Mouse (Mus musculus) layer of hippocampus, adult 2 months (tissue): ENCODE data around the gene Dock8. TPM values are rescaled to one million over a fixed set of nuclear protein-coding genes. Genes with fewer than 3 reads are reported as not detected.

Experiments
- DNase-seq, 2 experiments: peaks; one replicate each; pipeline ENCODE4 v3.0.0; 2022; ENCODE audit warnings: low spot score in 2 of 2
- H3K27ac ChIP-seq: fragments of 200-600 bp; 2 replicates; pipeline ENCODE4 v1.8.1; 2022
- H3K4me3 ChIP-seq: fragments of 200-600 bp; 2 replicates; pipeline ENCODE4 v1.8.1; 2022; ENCODE audit warnings: mild to moderate bottlenecking
- CTCF ChIP-seq: fragments of 200-600 bp; conservative IDR thresholded peaks from 2 replicates; pipeline ENCODE4 v1.8.1; 2022; ENCODE audit warnings: antibody characterized with exemption, mild to moderate bottlenecking, moderate library complexity
- long read RNA-seq, 2 experiments: library from polyadenylated mRNA; stranded (forward); transcript quantifications; one replicate each; pipeline ENCODE4 v2.0.0; 2021; ENCODE audit warnings: borderline mapping rate in 2 of 2
- total RNA-seq, 2 experiments: library from RNA; stranded (reverse); gene quantifications; 2 replicates each; pipeline ENCODE4 v1.2.3; 2021

The Dock8 gene
- 1 to 10 TPM; 3.0 to 4.5 TPM for total RNA-seq
- long read RNA-seq, experiment 1, partial matches to known transcripts, result 0 of 1 reads
- long read RNA-seq, experiment 1, other reads (novel, unspliced or antisense), result 1 of 1 reads
- long read RNA-seq, experiment 2, result 0 reads

DNA sequence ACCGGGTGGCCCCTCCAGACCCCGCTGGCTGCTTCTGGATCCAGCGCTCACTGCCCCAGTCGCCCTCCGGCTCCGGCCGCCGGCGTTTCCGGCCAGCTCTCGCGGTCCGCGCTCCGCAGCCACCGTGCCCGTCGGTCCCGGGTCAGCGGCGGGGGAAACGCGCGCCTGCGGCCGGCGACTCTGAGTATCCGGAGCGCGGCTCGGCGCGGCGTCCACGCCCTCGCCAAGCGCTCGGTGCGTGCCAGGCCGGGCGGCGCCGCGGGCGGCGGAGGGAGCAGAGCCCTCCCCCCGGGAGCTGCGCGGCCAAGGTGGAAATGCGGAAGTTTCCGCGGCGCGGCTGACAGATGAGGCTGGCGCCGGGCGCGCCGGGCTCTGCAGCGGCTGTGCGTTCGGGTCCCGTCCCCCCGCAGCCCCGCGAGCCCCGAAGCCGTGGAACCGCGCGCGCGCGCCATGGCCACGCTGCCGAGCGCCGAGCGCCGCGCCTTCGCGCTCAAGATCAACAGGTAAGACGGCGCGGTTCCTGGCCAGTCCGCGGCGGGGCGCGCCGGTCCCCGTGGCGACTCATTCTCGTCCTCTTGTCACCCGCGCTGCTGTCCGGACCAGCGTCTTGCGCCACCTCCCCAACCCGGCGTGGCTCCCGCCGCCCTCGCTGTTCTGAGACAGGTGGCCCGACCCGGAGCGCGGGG, at the start of gene Dock8:
TSS of gene Dock8 (plus strand) at position 334 of the 686 bp plus-strand sequence.
- DNase-seq, result peak; percentile 8 to 34
- peak within 1 kb of the TSS; percentile 65; the same call in 1 of the 2 replicates for H3K27ac ChIP-seq
- TF ChIP-seq CTCF, result peak; percentile 40
- peak within 1 kb of the TSS; percentile 63 for H3K4me3 ChIP-seq

DNA sequence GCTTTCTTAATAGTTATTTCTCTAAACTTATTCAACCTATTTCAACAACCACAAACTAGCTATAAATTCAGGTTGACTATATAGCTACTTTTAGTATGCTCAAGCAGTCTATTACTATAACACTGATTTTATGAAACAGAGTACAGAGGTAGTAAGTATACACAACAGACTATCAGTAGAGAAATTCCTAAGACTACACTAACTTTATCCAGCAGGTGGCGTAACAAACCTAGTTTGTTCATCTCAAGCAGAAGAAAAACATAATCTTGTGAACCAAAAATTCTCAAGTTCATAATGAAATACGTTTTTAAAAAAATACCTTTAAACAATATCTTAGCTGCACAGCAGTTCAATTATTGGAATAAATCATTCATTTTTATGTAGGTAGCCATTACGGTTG, 40.8 kb upstream of the Dock8 start:
- DNase-seq, result peak; percentile 26 to 57
- peak; percentile 87 for TF ChIP-seq CTCF
- H3K27ac ChIP-seq, result no peak overlapping the region
- H3K4me3 ChIP-seq, result no peak overlapping the region

DNA sequence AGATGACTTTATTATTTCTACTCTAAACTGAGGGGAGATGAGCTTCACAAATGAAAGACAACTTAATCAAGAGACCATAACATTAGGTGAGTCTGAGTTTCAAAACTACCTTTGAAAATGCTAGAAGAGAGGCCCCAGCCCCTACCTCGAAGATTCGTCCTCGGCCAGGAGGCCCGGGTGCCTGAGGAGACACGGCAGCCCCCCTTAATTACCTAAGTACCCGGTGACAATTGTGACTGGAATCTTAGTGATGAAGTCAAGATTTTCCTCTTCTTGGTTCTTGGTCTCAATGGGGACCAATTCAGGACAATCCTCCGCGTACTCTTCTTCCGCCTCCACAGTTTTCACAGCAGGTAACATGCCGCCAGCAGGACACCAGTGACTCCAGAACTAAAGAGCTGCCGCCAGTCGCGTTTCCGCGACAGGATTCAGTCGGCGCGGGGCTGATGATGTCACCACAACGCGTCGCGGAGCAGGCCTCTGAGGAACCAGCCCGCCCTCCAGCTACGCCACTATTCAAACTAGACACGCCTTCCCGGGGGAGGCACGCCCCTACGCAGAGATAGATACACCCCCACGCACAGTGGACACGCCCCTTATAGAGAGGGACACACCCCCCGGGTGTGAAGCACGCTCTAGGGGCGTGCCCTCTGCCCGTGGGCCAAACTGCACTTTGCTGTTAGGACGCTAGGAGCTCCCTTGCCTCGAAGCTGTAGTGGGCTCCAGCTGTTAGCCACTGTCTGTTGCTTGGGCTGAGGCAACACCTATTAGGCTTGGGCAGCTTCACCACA, 38.0 kb upstream of the Dock8 start, which contains the start of gene Cbwd1:
TSS of gene Cbwd1 (minus strand) at position 439 of the 791 bp plus-strand sequence.
- peak; percentile 98 for DNase-seq
- TF ChIP-seq CTCF, result peak; percentile 93
- Histone ChIP-seq H3K4me3 (peak within 1 kb of the TSS; percentile 71), H3K27ac (peak within 1 kb of the TSS; percentile 78)

DNA sequence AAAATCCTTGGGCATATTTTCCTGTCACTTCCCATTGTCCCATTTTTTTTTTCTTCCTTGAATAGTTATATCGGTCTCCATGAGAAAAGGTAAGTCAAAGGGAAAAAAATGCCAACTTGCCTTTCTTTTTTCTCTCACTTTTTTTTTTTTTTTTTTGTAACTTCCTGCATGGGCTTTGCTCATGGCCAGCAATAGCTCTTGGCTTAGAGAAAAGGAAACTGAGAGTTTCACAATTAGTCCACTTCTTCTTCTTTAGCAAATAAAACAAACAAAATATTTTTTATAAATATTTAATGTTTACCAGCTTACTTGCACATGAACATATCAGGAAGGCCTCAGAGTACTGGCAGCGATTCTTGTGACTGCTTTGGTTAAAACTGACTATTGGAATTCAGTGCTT, 33.1 kb upstream of the Dock8 start:
- peak overlapping the region; percentile 36; the same call in 1 of the 2 replicates for H3K27ac ChIP-seq
- DNase-seq, result no peak
- TF ChIP-seq CTCF, result no peak
- H3K4me3 ChIP-seq, result no peak overlapping the region

DNA sequence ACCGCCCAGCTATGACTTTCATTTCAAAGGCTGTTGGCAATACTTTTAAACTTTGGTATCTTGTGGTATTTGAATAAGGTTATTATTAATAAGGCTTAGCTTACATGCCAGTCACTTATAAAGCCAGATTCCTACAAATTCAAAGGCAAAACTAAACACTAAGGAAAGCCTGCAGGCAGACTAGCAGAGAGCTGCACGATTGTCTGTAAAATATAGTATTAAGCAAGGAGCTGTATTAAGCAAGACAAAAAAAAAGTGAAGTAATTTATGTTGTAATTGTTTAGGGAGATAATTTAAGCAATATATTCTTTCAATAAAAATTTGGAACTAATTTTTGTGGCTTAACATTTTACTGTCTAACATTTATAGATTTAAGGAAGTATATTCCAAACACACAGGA, 32.4 kb upstream of the Dock8 start:
- TF ChIP-seq CTCF, result no peak
- no peak for DNase-seq
- Histone ChIP-seq H3K4me3 (no peak overlapping the region), H3K27ac (peak overlapping the region; percentile 55; the same call in 1 of the 2 replicates)

DNA sequence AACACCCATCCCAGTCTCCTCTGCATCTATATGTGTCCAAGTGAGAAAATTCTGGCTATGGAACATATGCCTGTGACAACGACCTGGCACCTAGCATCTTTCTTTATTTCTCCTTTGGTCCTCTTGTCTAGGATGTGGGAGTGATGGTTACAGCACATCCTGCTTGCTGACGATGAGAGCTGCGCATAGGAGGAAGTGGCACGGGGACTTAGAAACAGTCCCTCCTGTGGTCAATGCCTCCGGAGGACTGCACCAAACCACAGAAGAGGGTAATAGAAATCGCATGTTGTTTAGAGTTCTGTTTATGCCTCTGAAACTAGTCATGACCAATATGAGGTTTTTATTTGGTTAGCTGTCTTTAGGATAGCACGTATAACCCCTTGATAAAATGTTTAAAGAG, 28.0 kb upstream of the Dock8 start:
- no peak overlapping the region for H3K27ac ChIP-seq
- no peak overlapping the region for H3K4me3 ChIP-seq
- TF ChIP-seq CTCF, result no peak
- no peak for DNase-seq

DNA sequence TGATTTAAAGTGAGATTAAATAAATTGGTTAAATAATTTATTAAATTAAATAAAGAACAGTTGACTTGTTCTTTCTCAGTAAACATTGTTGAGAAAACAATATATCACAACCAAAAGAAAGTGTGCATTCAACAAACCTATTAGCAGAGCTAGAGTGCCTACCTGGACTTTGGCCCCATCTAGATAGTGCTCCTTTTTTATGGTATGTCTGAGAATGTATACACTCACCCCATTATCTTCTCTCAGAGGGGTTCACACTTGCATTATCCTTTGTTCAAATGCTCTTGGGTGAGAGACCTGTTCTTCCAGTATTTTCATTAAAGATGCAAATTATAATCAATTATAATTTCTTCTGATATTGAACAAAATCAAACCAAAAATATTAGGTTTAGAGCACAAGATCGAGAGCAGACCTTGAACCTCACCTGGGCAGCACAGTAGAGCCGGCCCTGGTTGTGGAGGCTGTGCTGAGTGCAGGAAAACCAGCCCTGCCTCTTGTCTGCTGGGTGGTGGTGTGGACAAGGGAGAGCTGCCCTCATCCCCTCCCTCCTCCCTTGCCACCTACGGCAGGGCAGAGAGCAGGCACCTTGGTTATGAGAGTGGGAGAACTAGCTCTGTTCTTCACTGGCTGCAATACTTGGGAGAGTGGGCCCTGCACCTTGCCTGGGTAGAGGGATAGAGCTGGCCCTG, 26.5 kb upstream of the Dock8 start:
- TF ChIP-seq CTCF, result no peak

DNA sequence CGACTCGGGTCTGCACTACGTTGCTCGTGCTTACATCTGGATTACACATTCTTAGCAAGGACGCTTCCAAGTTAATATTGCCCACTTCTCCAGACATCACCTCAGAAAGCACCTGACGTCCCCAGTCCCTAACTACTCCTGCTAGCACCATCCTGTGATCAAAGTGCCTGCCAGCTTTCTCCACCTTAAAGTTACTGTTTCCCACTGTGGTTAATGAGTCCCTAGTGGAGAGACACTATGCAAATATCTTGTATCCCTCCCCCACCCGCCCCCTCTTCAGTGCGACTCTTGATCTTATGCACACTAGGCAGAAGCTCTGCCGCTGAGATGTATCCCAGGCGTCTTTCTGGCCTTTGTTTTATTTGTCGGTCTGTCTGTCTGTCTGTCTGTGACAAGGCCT, 21.3 kb upstream of the Dock8 start:
- Histone ChIP-seq H3K4me3 (no peak overlapping the region), H3K27ac (no peak overlapping the region)
- no peak for DNase-seq
- TF ChIP-seq CTCF, result no peak

More for the DNA sequence above, 26.5 kb upstream of the Dock8 start:
- no peak for DNase-seq
- no peak overlapping the region for H3K4me3 ChIP-seq
- no peak overlapping the region for H3K27ac ChIP-seq

DNA sequence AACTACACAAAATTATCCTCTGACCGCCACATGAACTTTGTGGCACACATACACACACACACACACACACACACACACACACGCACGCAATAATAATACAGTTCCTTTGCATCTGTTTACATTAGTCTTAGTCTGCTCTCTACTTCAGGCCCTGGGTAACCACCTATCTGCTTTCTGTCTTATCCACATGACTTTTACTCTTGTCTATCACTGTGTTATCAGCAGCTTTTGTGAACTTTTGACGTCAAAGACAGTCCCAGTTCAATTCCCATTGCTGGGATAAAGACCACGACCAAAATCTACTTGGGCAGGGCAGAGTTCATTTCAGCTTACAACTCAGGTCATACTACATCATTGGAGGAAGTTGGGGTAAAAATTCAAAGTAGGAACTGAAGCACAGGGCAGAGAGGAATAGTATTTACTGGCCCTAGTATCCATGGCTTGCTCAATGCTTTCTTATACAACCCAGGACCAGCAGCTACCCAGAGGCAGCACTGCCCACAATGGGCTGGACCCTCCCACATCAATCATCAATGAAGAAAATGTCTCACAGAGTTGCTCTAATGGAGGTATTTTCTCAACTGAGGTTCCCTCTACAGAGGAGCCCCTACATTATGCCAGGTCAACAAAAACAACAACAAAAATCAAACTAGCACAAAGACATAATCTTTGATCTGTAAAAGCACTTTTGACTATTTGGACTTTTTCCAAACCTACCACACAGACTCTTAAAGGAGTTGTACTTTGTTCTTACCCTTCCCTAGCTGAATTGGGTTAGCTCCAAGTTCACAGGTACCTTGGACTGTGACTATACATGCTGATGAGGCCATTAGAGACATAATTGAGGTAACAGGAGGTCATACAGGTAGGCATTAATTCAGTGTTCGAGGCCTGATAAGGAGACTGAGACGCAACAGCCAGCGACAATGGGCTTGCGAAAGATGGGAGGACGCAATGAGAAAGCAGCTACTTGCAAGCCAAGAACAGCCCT, 20.2 kb upstream of the Dock8 start:
- no peak for TF ChIP-seq CTCF
- Histone ChIP-seq H3K4me3 (no peak overlapping the region), H3K27ac (no peak overlapping the region)
- DNase-seq, result no peak

DNA sequence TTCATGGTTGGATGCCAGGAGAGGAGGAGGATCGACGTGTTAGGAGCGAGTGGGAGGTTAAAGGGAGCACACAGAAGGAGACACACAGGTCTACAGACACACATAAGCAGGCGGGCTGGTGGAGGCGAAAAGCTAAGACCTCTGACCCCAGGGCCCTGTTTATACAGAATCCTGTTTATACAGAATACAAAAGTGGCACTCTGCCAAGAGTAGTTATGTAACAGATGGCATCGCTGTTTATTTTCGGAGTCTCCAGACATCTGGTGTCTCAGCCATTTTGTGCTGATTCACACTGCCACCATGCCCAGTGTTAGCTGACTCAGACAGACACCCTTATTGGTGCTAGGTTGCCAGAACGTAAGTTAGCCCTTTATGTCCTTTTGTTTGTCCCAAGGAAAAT, 18.0 kb upstream of the Dock8 start:
- TF ChIP-seq CTCF, result no peak
- Histone ChIP-seq H3K27ac (peak overlapping the region; percentile 37; the same call in 1 of the 2 replicates), H3K4me3 (no peak overlapping the region)
- DNase-seq, result peak; percentile 56 to 58

DNA sequence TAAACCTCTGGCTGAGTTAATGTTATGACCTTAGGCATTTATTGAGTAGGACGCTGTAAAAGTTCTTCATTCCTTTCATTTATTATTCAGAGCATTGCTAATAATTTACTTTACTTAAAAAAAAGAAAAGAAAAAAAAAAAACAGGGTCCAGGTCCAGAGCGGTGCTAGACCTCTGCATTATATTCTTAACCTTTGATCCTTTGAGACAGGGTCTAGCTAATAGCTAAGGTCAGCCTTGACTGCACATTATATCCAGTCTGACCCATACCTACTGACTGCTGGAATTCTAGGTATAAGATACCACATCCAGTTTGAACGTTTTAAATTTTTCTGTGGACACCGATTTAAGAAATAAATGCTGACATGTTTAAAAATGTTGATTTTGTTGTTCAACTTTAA, 16.3 kb upstream of the Dock8 start:
- TF ChIP-seq CTCF, result no peak
- no peak overlapping the region for H3K27ac ChIP-seq
- no peak for DNase-seq
- no peak overlapping the region for H3K4me3 ChIP-seq

DNA sequence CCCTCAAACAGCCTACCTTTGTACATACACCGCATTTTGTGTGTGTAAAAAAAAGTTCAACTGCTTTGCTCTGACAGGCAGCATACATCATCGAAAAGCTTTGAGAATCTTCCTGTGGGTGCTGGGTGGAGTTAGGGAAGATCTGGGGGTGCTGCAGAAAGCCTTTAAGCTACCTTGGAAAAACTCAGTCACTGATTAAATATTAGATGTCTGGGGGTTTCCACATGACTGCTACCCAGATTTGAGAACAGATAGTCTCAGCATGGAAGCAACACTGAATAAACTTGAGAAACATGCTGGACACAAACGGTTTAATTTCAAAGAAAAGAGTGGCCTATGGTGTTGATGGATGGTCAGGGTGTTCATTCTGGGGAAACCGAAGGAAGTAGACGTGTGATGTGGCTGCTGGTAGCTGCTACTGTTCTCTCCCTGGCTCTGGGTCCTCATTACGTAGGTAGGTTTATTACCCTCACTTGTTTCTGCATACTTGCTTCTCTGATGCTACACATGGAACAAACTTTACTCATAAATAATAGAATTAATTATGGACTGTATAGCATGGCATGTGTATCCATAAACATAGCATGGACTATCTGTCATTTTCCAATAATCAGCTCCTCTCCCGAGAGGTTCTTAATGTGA, 15.4 kb upstream of the Dock8 start:
- Histone ChIP-seq H3K4me3 (no peak overlapping the region), H3K27ac (no peak overlapping the region)
- DNase-seq, result no peak
- no peak for TF ChIP-seq CTCF
